Comparison of ENCODE assay signal across 8 mouse cellular contexts in genomic region chr15:83432231-83433031, GRCm38 (mm10). TPM values are rescaled to one million over a fixed set of nuclear protein-coding genes. Genes with fewer than 3 reads are reported as not detected.
DNase-seq lines count a peak whose midpoint lies in the region; ATAC-seq and TF ChIP-seq lines count a peak whose summit lies in the region.

No protein-coding gene starts in this region.

- 31% methylated on average over 15 of the region's 15 CpGs for WGBS in lung, postnatal 0 days

- peaks cover 11% of the 10 kb centered on the region; the same call in 1 of the 2 replicates for H3K4me1 ChIP-seq in lung, postnatal 0 days (ENCODE audit: insufficient read depth, low read depth, low read length)

- no peaks in the 10 kb centered on the region for H3K36me3 ChIP-seq in lung, postnatal 0 days (ENCODE audit: insufficient read depth, low read length)

- peak overlapping the region; percentile 48 for H3K4me2 ChIP-seq in lung, postnatal 0 days (replicated peaks; ENCODE audit: low read depth, low read length)

- H3K9me3 ChIP-seq in lung, postnatal 0 days (ENCODE audit: low read length) = no peaks in the 10 kb centered on the region

- no peak for TF ChIP-seq CTCF in lung, postnatal 0 days (IDR thresholded peaks at IDR 0.05)

- H3K27ac ChIP-seq in lung, postnatal 0 days (ENCODE audit: low read length) = peak overlapping the region; percentile 93

- intact Hi-C loops in gastrocnemius, postnatal 36 days (cut with DNase I) = no loop called here

- peak; percentile 44; the same call in 1 of the 2 replicates for TF ChIP-seq EP300 in lung, postnatal 0 days (IDR thresholded peaks at IDR 0.05)

- H3K4me3 ChIP-seq in lung, postnatal 0 days (ENCODE audit: low read depth, low read length) = no peak overlapping the region

- no peaks in the 10 kb centered on the region for H3K27me3 ChIP-seq in lung, postnatal 0 days (replicated peaks; ENCODE audit: insufficient read depth, low read length)

- peak; percentile 42 for DNase-seq in CD4-positive, CD25-positive, alpha-beta regulatory T cell, adult 2 months (ENCODE audit: low read depth, low spot score)
- peak; percentile 49 for DNase-seq in adipocyte (ENCODE audit: low spot score)
- DNase-seq in gastrocnemius, postnatal 36 days = peak; percentile 34 to 53
- peak; percentile 81 to 87 for DNase-seq in kidney, adult 8-10 months
- DNase-seq in lung, postnatal 0 days (ENCODE audit: low spot score) = peak; percentile 89
- DNase-seq in thymus, postnatal 14 days = peak; percentile 39
- DNase-seq in natural killer cell, adult 2 months (ENCODE audit: low spot score in 2 of 2) = no peak
- no peak for DNase-seq in left cerebral cortex, adult 8-10 months (ENCODE audit: low spot score in 2 of 2)

- ATAC-seq in lung, postnatal 0 days = peak; percentile 93

- H3K9ac ChIP-seq in lung, postnatal 0 days (replicated peaks; ENCODE audit: low read depth) = no peak overlapping the region

RNA-seq across cellular contexts. Expression of gene Pacsin2, which starts 32.0 kb away (rescaled TPM):
- total RNA-seq in gastrocnemius, postnatal 36 days (2021) = 10 to 100 TPM; 41.4 to 50.5 TPM
- polyA plus RNA-seq in lung, postnatal 0 days (2015; fragmentation: Nextera tagmentation; extraction: Ambion mirVana) = 46.7 and 51.7 TPM in 2 replicates
- total RNA-seq in left cerebral cortex, adult 8-10 months (2022) = 100 to 1,000 TPM in 2 of 4 experiments, 10 to 100 TPM in 2; 86.2 to 103 (median 98.5) TPM

Comparison
In these comparisons a context has a peak if more than half of its experiments do, and no peak if none do; other contexts are left out.
1. DNase-seq: peak in CD4-positive, CD25-positive, alpha-beta regulatory T cell, adult 2 months (single experiment), adipocyte (single experiment), gastrocnemius, postnatal 36 days (2 of 2), kidney, adult 8-10 months (2 of 2), lung, postnatal 0 days (single experiment) and thymus, postnatal 14 days (single experiment); none in natural killer cell, adult 2 months (0 of 2) and left cerebral cortex, adult 8-10 months (0 of 2).